Mouse (Mus musculus) retina, postnatal 7 days (tissue): ENCODE measurements around the gene Inpp5b.
A peak's percentile ranks its signal among the peaks of the same experiment; 100 is the strongest.

Experiments
- DNase-seq: peaks from one replicate; pipeline ENCODE4 v3.0.0-alpha.2; 2012; ENCODE audit warnings: low read depth, low spot score

The Inpp5b gene

DNA sequence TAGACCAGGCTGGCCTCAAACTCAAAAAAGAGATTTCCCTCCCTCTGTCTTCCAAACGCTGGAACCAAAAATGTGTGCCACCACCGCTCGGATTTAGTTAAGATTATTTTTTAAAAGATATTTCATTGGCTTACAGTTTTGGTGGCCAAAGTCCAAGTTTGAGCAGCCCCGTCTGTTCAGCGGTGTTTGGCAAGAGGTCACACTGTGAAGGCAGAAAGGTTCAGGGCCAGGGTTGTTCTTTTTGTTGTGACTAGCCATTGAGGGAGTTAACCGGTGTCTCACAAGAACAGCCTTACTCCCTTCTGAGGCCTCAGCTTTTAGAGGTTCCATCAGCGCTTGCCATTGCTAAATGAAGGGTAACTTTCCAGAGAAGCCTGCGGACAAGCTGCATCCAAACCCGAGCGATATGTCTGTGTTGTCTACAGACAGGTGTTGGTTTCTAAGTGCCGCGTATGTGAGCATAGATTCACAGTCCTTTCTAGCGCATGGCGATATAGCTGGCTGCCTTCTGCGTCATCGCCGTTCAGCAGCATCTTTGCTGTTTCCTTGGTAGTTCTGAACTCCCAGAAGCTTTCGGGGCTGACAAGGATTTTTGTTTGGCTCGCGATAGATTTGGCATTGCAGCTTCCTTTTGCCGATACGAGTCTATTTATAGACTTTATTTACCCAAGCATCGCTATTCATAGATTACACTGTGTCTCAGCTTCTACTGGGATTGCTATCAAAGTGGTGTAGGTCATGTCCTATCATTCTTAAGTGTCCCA, 24.3 kb downstream of the Inpp5b start:
- no peak for DNase-seq

DNA sequence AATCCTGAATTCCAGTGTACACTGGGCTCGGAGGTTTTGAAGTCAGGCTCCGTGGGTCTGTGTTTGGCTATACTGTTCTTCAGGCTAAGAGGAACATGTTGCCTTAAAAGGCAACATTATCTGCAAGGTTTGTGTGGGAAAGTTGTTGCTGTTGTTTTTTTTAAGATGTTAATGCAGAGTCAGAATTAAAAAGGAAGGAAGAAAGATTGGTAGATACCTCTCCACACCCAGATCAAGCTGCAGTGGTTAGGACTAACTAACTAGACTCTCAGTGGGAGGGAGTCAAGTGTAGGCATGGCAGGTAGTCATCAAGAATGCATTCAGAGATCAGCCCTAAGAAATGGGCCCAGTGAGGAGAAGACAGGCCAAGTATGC, 24.9 kb downstream of the Inpp5b start:
- DNase-seq: no peak

DNA sequence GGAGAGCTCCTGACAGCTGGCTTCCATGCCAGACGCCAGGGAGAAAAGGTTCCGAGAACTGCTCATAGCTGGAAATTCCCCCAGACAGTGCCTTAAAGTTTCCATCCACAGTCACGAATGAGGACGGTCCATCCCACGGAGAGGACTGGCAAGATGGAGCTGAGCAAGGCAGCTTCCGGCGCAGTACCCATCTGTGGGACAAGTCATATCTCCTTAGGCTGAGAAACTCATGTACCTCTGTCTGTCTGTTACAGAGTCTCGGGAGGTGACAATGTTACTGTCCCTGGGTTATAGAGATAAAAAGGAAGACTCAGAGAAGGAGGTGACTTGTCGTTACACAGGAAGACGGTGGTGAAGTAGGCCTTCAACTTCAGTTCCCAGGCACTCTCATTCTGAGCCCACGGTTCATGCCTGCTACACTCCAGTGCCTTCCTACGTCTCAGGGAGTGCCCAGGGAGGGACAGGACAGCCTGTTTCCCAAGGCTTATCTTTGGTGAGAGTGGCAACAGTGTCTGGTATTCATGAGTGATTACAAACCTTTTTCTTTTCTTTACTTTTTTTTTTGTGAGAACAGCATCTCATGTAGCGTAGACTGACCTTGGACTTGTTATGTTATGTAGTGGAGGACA, 27.4 kb downstream of the Inpp5b start:
- no peak for DNase-seq

DNA sequence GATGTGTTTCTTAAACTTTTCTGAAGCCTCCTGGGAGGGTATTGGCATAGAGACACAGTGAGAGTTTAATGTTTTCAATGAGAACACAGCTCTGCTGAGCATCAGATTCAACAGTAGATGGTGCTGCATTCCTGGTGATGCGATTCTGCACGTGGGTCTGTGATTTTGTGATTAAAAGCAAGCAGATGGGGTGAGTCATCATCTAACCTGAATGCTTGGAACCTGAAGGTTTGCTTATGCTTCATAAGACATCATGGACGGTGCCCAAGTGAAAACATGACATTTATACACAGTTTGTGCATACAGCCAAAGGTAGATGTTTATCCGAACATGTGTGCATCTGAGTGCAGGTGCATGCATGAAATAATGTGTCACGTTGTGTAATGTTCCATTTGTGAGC, 29.0 kb downstream of the Inpp5b start:
- no peak for DNase-seq

DNA sequence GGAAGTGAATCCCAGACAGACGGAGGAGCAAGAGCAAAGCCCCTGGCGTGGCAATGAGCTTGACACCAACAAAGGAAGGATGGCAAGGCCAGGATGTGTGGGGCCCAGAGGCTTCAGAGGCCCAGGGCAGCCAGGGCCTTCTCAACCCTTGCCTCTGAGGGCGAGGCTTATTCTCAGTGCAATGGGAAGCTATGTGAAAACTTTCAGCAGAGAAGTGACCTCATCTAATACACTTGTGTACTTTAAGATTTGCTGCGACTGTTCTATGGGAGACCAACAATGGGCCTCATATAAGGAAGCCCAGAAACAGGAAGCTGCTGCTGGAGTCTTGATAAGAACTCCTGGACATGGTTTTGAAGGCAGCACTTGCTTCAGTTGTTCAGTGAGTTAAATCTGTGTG, 30.5 kb downstream of the Inpp5b start:
- no peak for DNase-seq

DNA sequence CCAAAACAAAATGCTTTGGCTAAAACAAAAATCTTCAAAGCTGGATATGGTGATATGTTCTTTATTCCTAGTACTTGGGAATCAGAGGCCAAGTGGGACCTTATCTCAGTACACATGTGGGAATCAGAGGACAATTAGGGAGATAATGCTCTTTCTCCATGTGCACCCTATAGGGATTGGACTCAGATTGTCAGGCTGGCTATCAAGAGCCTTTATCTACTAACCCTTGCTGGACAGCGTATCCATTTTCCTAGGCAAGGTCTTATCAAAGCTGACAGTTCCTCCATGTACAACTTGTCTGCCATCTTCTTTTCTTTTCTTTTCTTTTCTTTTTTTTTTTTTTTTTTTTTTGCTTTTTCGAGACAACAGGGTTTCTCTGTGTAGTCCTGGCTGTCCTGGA, 31.8 kb downstream of the Inpp5b start:
- no peak for DNase-seq

DNA sequence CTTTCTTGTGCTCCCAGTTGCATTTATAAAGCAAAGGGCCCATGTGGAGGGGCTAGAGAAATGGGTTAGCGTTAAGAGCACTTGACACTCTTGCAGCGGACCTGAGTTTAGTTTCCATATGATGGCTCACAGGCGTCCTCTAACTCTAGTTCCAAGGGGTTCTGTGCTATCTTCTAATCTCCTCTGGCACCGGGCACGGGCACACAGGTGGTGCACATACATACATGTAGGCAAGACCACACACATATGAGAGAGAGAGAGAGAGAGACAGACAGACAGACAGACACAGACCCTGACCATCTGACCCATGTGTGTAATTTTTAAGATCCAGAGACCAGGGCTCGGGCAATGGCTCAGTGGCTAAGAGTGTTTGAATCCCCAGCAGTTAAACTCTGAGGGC, 32.3 kb downstream of the Inpp5b start:
- DNase-seq: no peak

DNA sequence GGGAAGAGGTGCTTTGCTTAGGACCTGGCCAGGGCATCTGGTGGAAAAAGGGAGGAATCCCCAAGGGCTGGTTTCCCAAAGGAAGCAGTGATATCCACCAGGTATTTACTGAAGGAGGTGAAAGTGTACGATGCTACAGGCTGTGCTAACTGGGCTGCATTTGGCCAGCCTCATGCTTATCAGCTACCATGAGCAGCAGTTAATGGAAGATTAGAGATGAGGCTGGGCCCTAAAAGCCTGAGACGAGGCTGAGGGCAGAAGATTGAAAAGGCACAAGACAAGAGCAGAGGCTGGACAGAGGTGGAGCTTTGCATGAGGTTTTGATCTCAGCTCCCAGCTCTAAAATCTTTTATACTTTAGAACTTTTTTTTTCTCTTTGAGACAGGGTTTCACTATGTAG, 32.8 kb downstream of the Inpp5b start:
- no peak for DNase-seq

DNA sequence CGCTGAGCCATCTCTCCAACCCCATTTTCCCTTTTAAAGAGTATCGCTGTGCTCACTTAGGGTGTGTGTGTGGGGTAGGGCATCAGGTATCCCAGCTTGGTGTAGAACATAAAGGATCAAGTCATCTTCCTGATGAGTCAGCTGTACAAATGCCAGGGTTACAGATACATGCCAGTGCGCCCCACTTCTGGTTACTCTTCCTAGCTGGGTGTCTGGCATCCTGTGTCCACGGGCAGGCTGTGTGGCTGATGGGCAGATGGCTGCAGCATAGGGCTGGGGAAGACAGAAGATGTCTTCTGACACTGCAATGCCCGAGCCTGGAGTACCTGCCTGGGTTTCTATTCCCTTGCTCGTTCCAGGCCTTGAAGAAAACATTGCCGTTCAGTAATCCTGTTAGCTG, 39.7 kb downstream of the Inpp5b start:
- DNase-seq: no peak

DNA sequence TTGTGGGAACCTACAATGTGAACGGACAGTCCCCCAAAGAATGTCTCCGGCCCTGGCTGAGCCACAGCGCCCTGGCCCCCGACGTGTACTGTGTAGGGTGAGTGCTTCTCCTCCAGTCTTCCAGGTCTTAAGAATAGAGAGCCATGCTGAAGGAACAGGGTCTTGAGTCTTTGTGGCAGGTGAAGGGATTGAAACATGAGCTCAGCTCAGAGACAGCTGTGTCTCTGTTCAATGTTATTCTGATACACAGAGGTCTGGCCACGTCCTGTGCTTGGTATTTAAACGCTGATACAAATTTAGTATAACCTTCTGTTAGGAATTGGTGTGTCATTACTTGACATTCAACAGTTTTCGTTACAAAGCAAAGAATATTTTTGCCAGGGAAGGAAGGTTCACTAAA, 40.7 kb downstream of the Inpp5b start:
- DNase-seq: no peak

DNA sequence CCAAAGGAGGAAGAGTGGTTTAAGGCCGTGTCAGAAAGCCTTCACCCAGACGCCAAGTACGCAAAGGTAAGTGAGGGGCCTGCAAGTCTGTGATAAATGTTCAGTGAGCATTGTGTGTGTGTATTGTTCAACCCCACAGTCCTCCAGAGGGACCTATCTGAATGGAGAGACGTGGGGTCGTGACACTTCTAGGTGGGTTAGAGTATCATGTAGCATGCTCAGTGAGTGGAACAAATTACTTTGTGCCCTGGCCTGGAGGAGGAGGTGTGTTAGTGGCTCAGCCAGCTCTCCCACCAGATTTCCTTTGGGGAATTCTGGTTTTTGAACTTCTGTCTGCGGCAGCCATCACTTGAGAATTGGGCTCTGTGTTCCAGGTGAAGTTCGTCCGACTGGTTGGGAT, 42.3 kb downstream of the Inpp5b start:
- DNase-seq: no peak

DNA sequence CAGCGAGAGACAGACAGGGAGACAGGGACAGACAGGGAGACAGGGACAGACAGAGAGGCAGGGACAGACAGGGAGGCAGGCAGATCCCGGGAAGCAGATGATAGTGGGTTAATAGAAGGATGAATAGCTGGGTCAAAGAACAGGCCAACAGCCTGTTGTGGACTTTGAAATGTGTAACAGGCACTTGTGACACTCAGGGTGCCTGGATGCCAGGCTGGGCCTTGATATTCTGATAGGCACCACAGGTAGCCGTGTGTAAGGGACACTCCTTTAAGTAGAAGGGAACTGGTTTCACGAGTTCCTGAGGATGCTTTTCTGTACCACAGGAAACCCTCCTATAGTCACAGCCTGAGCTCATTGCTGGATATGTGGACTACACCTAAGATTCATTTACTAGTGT, 48.4 kb downstream of the Inpp5b start:
- DNase-seq: no peak

DNA sequence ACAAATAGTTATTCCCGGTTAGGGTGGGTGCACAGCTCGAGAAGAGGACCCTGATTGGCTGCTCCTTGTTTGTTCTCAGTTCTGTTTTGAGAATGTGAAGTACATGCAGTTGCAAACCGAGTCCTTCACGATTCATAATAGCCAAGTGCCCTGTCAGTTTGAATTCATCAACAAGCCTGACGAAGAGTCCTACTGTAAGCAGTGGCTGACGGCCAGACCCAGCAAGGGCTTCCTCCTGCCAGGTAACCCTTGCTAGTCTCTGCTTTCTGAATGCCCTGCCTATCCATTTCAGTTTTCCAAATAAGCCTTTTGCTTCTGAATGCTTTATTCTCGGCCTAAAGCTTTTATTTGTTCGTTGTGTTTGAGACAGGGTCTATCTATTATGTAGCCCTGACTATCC, 50.5 kb downstream of the Inpp5b start:
- no peak for DNase-seq

DNA sequence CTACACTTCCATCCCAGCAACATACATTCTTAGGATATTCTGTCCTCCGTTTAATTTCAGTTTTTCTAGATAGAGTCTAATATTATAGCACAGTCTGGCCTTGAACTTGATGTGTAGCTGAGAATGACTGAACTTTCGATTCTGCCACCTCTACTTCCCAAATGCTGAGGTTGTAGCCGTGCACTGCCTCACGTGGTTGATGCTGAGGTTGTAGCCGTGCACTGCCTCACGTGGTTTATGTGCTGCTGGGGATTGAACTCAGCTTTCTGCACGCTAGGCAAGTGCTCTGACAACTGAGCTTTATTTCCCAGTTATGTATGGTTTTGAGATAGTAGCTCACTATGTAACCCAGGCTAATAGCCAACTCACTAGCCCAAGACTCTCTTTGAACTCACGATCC, 54.5 kb downstream of the Inpp5b start:
- no peak for DNase-seq

DNA sequence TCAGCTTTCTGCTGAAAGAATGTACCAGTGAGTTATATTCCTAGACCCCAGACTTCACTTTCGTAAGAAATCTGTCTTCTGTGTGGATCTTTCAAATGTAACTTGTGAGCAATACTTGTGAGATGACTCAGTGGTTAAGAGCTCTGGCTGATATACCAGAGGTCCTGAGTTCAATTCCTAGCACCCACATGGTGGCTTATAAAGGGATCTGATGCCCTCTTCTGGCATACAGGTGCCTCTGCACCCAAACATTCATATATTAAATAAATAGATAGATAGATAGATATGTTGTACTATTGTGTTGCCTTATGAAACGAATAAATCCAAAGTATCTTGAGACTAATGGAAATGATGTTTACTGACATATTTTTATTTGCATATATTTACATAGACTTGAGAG, 55.3 kb downstream of the Inpp5b start:
- DNase-seq: no peak

DNA sequence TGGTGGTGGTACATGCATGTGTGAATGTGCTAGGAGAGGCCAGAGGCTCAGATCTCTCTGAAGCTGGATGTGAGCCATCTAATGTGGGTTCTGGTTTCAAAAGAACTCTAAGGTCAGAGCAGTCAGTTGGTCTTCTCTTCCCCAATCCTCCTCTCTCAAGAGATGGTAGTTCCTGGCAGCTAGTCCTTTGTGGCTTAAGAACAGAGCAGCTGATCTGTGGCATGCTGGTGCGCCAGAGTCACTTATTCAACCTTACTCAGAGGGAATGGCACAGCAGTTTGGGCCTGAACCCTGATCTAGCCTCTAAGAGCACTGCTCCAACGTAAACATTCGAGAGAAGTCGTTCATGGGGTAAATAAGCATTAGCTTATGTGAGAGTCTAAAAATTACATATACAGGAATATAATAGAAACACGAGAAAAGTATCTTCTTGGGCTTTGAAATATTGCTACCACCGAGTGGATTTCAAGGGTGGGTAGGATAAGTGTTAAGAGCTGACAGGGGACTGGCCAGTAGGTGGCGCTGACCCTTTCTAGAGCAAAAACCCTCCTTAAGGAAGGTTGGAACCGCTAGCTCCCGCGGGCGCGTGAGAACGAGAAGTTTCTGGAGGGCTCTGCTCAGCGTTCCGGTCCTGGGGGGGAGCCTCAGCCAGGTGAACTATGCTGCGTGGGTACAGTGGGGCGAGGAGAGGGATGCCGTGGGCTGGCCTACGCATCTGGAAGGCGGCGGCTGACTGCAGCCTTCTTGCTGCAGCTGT, 60.1 kb downstream of the Inpp5b start, which contains the start of gene Mtf1:
Gene Mtf1, plus strand, starts transcription at position 553 of the 757 bp plus-strand sequence.
- DNase-seq: peak; percentile 80

DNA sequence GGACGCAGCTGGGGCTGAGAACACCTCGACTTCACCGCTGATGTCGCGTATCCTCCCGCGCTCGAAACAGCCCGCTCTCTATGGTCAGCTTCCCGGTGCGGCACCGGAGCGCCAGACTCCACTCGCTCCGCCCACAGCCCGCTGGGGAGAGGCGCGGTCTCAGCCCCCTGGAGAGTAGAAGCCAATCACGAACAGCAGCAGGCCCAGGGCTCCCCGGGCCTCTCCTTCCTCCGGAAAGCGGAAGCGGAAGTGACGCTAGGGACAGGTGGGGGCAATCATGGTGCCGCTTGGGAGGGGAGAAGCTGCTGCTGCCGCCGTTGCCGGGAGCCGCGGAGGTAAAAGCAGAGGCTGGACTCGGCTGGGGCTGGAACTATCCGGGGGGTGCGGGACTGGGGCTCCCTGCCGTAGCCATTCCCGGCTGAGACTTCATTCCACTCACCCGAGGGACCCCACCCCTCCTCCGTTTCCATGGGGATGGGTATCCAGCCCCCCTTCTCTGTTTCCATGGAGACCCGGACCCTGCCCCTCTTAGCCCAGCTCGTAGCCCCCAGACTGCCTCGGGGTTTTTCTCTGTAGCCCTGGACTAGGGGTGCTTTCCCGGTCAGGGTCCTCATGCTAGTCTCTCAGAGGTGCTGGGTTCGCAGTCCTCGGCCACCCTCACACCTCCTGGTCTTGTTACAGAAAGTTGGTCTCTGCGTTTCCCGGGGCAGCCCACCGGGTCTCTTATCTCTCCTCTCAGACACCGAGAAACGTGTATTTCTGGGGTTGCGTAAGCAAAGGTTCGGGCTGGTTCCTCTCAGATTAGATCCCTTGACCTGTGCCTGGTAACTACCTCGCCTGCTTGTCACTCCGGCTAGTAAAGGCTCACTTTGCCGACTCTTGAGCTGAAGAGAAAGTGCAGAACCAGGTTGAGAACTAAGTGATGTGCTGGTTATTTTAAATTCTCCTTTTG, 60.9 kb downstream of the Inpp5b start:
- peak; percentile 98 for DNase-seq

DNA sequence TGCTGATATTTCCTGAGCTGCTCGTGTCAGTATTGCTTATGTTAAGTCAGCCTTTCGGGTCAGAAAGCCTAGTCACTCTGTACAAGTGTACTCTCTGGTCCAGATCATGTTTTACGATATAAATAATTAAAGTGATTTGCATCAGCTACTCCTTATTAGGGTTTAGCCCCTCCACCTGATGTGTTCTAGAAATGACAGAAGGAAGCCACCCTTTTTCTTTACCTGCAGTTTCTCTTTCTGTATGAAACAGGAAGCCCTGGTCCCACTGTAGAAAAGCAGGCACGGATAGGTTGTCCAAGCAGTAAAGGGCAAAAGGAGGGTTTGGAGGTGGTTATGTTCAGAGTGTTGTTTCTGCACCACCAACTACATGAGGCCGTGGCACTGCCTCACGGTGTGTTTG, 61.8 kb downstream of the Inpp5b start:
- DNase-seq: no peak

DNA sequence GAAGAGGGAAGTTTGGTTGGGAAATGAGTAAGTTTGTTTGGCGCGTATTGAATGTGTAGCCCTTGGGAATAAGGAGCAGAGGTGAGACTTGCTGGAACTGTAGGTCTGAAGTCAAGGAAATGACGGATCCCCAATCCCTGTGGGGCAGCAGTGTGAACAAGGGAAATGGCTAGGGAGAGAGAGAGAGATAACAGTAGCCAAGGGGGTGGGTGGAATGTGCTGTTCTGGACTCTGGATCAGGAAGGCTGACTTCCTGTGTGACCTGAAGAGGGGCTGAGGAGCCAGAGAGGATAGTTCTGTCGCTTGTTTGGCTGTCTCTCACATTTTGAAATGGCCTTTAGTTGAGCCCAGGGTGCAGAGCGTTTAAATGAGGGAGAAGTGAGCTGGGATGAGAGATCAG, 66.9 kb downstream of the Inpp5b start:
- DNase-seq: no peak

DNA sequence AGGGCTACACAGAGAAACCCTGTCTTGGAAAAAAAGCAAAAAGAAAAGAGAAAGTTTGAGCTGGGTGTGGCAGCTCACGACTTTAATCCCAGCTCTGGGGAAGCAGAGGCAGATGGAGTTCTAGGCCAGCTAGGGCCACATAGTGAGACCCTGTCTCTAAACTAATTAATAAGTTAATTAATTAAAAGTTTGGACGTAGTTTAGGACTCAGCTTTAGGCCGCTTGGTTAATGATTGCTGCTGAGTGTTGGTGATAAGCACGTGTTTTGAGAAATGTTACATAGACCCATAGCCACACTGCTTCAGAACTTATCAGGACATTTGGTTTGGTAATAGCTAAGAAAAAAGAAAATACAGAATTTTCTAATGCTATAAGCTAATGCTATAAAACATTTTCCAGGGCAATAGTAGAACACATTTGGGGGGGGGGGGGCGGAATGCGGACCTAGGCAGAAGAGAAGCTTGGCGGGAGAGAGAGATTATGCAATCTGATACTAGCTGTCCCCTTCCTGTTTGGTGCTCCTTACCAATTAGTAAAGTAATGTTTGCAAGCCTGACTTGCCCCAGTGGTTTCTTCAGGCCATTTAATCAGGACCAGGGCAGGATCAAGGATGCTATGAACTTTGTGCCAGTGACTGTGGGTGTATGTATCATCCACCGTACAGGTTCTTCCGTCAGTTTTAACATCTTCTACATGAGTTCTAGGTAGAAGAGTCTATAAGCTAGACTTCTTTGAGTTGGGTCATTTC, 67.7 kb downstream of the Inpp5b start:
- no peak for DNase-seq

DNA sequence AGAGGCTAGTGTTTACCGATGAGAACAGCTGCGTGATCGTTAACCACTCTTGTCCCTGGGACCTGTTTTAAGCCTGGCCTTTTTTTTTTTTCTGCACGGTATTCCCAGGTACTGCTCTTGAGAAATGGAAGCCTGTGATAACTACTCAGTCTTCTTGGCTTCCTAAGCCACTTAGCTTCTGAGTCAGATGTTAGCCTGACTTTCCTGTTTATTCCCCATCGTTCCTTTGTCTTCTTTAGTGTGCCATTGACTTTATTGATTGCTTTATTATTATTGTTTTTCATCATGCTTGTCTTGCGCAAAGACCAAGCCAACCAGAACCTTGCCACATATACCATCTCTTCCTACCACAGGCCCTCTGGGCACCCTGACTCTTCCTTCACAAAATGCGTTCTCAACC, 68.4 kb downstream of the Inpp5b start:
- no peak for DNase-seq
